Mouse (Mus musculus): ENCODE results near the gene Neil1. TPM values are rescaled to one million over a fixed set of nuclear protein-coding genes. Genes with fewer than 3 reads are reported as not detected.

The Neil1 gene
- polyA plus RNA-seq (2014; fragmentation: Nextera tagmentation; extraction: Ambion mirVana) = 6.1 and 7.4 TPM in 2 replicates

DNA sequence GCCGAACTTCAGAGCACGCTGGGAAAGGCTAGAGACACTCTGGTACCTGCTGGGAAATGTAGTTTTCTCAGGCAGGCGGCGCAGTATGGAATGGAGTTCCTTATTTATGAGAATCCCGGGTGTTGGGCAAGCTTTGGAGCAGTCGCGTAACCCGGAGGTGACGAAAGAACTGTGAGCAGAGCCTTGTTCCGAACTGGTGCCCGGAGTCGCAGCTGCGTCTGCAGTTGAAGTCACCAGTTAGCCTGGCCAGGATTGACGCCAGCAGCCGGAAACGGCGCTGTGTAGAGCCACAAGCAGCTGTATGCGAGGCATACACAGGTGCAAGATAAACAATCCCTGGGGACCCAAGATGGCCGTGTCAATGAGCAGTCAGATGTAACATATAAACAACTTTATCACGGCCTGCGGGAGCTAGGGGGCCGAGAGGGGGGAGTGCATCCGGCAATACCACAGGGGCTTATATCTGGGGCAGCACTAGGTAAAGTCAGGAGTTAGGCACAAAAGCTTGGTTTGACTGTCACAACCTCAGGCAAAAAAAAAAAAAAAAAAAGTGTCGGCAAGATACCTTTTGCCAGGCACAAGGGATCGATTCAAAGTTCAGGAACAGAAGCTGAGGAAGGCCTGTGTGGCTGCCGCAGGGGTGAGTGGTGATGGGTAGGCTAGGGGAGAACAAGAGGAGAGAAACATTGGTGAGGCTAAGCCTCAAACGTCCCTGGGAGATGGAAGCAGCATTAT lies at the start of gene Neil1:
TSS of gene Neil1 (minus strand) at position 162 of the 735 bp plus-strand sequence.
- Histone ChIP-seq H3K4me3 (replicated peaks; ENCODE audit: low read length) (peak within 1 kb of the TSS; percentile 45), H3K9me3 (ENCODE audit: control insufficient read depth, low read length) (no peaks in the 10 kb centered on the region), H3K27me3 (ENCODE audit: control insufficient read depth, insufficient read depth, low read length) (no peaks in the 10 kb centered on the region), H3K36me3 (replicated peaks; ENCODE audit: control insufficient read depth, insufficient read depth) (peaks cover 15% of the 10 kb centered on the region), H3K4me2 (replicated peaks) (peak within 1 kb of the TSS; percentile 61), H3K9ac (peak within 1 kb of the TSS; percentile 55), H3K4me1 (replicated peaks; ENCODE audit: control insufficient read depth, insufficient read depth, low read length) (peaks cover 18% of the 10 kb centered on the region), H3K27ac (peak within 1 kb of the TSS; percentile 87)
- peak; percentile 92 for ATAC-seq (ENCODE audit: low FRiP score)
- under 1% methylated on average over 27 of the region's 27 CpGs for WGBS
- DNase-seq (ENCODE audit: low spot score) = peak; percentile 90

DNA sequence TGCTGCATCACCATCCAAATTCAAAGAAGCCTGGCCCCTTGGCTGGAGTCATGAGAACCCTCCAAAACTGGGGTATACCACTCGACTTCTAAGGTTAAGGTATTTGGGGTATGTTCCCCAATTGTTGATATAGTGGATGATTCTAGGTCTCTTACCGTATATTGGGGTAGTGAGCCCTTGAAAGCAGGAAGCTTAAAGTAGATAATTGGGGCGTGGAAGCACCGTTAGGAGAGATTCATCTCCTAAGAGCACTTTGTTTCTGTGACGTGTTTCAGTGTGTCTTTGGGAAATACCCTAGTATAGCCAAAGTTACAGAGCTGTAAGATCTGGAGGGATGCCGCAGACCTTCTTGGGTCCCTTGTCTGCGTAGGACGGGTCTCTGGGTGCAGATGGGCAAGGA lies 49.3 kb upstream of the Neil1 start:
- Histone ChIP-seq H3K4me1 (replicated peaks; ENCODE audit: control insufficient read depth, insufficient read depth, low read length) (no peaks in the 10 kb centered on the region), H3K9ac (no peak overlapping the region)
- 82% methylated on average over 8 of the region's 8 CpGs for WGBS

GRCm38 (mm10) chr9:57196708-57197107 lies 48.6 kb upstream of the Neil1 start:
- H3K36me3 ChIP-seq (replicated peaks; ENCODE audit: control insufficient read depth, insufficient read depth) = no peaks in the 10 kb centered on the region

More for the DNA sequence above, 49.3 kb upstream of the Neil1 start:
- Histone ChIP-seq H3K27ac (no peak overlapping the region), H3K4me3 (replicated peaks; ENCODE audit: low read length) (no peak overlapping the region), H3K4me2 (replicated peaks) (no peak overlapping the region), H3K36me3 (replicated peaks; ENCODE audit: control insufficient read depth, insufficient read depth) (no peaks in the 10 kb centered on the region), H3K27me3 (ENCODE audit: control insufficient read depth, insufficient read depth, low read length) (no peaks in the 10 kb centered on the region), H3K9me3 (ENCODE audit: control insufficient read depth, low read length) (no peaks in the 10 kb centered on the region)
- DNase-seq (ENCODE audit: low spot score) = no peak
- no peak for ATAC-seq (ENCODE audit: low FRiP score)

GRCm38 (mm10) chr9:57168411-57168810 lies 20.3 kb upstream of the Neil1 start:
- Histone ChIP-seq H3K4me1 (replicated peaks; ENCODE audit: control insufficient read depth, insufficient read depth, low read length) (no peaks in the 10 kb centered on the region), H3K9ac (no peak overlapping the region), H3K27me3 (ENCODE audit: control insufficient read depth, insufficient read depth, low read length) (no peaks in the 10 kb centered on the region), H3K4me2 (replicated peaks) (no peak overlapping the region), H3K4me3 (replicated peaks; ENCODE audit: low read length) (no peak overlapping the region), H3K36me3 (replicated peaks; ENCODE audit: control insufficient read depth, insufficient read depth) (no peaks in the 10 kb centered on the region), H3K27ac (no peak overlapping the region), H3K9me3 (ENCODE audit: control insufficient read depth, low read length) (no peaks in the 10 kb centered on the region)
- WGBS = 80% methylated on average over 5 of the region's 5 CpGs
- ATAC-seq (ENCODE audit: low FRiP score) = no peak
- DNase-seq (ENCODE audit: low spot score) = no peak

More at GRCm38 (mm10) chr9:57196708-57197107, 48.6 kb upstream of the Neil1 start:
- no peak for DNase-seq (ENCODE audit: low spot score)
- H3K27me3 ChIP-seq (ENCODE audit: control insufficient read depth, insufficient read depth, low read length) = no peaks in the 10 kb centered on the region
- no peaks in the 10 kb centered on the region for H3K4me1 ChIP-seq (replicated peaks; ENCODE audit: control insufficient read depth, insufficient read depth, low read length)
- H3K27ac ChIP-seq = no peak overlapping the region
- WGBS = 73% methylated on average over 3 of the region's 3 CpGs
- ATAC-seq (ENCODE audit: low FRiP score) = no peak
- no peak overlapping the region for H3K4me3 ChIP-seq (replicated peaks; ENCODE audit: low read length)
- H3K9ac ChIP-seq = no peak overlapping the region
- H3K4me2 ChIP-seq (replicated peaks) = no peak overlapping the region
- no peaks in the 10 kb centered on the region for H3K9me3 ChIP-seq (ENCODE audit: control insufficient read depth, low read length)

DNA sequence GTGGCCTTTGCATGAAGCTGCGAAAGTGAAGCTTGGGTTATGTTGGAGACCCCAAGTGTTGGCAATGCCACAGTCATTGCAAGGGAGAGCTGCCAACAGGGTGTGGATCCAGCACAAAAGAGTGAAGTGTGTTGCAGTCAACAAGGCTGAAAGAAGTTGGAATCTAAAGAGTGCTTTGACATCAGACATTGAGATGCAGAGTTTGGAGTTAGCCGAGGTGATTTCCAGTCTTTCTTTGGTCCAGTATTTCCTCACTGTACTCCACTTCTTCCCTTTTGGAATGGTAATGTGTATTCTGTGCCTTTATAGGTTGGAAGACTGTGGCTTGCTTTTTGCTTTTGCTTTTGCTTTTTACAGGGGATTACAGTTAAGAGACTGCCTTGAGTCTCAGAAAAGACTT lies 18.1 kb upstream of the Neil1 start:
- Histone ChIP-seq H3K36me3 (replicated peaks; ENCODE audit: control insufficient read depth, insufficient read depth) (no peaks in the 10 kb centered on the region), H3K9ac (no peak overlapping the region), H3K4me2 (replicated peaks) (no peak overlapping the region), H3K4me3 (replicated peaks; ENCODE audit: low read length) (no peak overlapping the region), H3K27me3 (ENCODE audit: control insufficient read depth, insufficient read depth, low read length) (no peaks in the 10 kb centered on the region), H3K4me1 (replicated peaks; ENCODE audit: control insufficient read depth, insufficient read depth, low read length) (no peaks in the 10 kb centered on the region), H3K9me3 (ENCODE audit: control insufficient read depth, low read length) (no peaks in the 10 kb centered on the region), H3K27ac (no peak overlapping the region)
- no peak for ATAC-seq (ENCODE audit: low FRiP score)
- WGBS = 90% methylated on average over 2 of the region's 2 CpGs
- DNase-seq (ENCODE audit: low spot score) = no peak

DNA sequence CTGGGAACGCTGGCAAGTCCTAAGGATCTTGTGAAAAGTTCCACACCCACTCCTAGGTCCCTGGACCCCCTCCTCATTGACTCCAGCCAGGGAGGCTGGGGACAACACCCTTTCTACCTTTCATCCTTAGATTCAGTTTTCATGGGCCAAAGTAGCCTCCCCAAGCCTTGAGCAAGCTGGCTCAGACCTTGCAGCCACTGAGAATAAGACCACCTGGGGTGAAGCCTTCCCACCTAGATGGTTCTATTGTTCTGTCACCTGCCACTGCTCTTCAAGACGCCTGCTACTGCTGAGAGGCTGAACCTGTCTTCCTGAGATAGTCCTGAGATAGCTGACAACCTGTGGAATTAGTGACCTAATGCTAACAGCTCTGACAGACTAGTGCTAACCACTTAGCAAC lies 15.0 kb upstream of the Neil1 start:
- no peak overlapping the region for H3K4me2 ChIP-seq (replicated peaks)
- H3K9me3 ChIP-seq (ENCODE audit: control insufficient read depth, low read length) = no peaks in the 10 kb centered on the region
- no peak overlapping the region for H3K4me3 ChIP-seq (replicated peaks; ENCODE audit: low read length)
- no peaks in the 10 kb centered on the region for H3K36me3 ChIP-seq (replicated peaks; ENCODE audit: control insufficient read depth, insufficient read depth)
- DNase-seq (ENCODE audit: low spot score) (no peak), ATAC-seq (ENCODE audit: low FRiP score) (no peak)
- H3K9ac ChIP-seq = no peak overlapping the region
- H3K4me1 ChIP-seq (replicated peaks; ENCODE audit: control insufficient read depth, insufficient read depth, low read length) = no peaks in the 10 kb centered on the region
- no peak overlapping the region for H3K27ac ChIP-seq
- WGBS = 32% methylated on average over 2 of the region's 2 CpGs
- H3K27me3 ChIP-seq (ENCODE audit: control insufficient read depth, insufficient read depth, low read length) = no peaks in the 10 kb centered on the region

DNA sequence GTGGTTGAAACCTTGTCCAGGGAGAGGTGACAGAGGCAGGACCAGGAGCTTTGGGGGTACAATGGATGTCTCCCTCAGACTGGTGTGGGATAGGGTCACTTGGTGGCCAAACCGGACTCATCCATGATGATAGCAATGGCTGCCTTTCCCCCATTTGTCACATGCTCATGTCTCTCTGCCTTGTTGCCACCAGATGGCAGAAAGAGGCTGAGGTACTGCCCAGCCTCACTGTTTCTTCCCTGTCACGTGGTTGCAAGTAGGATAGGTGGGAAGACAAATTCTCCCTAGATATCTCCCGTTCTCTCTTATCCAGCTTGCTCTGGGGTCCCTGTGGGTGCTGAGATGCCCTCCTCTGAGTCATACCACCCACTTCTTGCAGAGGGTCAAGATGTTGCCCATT lies 14.4 kb upstream of the Neil1 start:
- H3K4me1 ChIP-seq (replicated peaks; ENCODE audit: control insufficient read depth, insufficient read depth, low read length) = peaks cover 2% of the 10 kb centered on the region
- no peak for ATAC-seq (ENCODE audit: low FRiP score)

GRCm38 (mm10) chr9:57158506-57158905 lies 10.4 kb upstream of the Neil1 start:
- Histone ChIP-seq H3K9me3 (ENCODE audit: control insufficient read depth, low read length) (no peaks in the 10 kb centered on the region), H3K9ac (peak overlapping the region; percentile 74), H3K4me3 (replicated peaks; ENCODE audit: low read length) (peak overlapping the region; percentile 69), H3K27me3 (ENCODE audit: control insufficient read depth, insufficient read depth, low read length) (no peaks in the 10 kb centered on the region), H3K4me1 (replicated peaks; ENCODE audit: control insufficient read depth, insufficient read depth, low read length) (peaks cover 12% of the 10 kb centered on the region), H3K27ac (peak overlapping the region; percentile 47), H3K4me2 (replicated peaks) (peak overlapping the region; percentile 69), H3K36me3 (replicated peaks; ENCODE audit: control insufficient read depth, insufficient read depth) (0 out of 2 replicates have a peak, but pooled peaks cover 14% of the 10 kb centered on the region)
- 30% methylated on average over 11 of the region's 11 CpGs for WGBS
- no peak for DNase-seq (ENCODE audit: low spot score)
- ATAC-seq (ENCODE audit: low FRiP score) = peak; percentile 8; the same call in 1 of the 2 replicates

More for the DNA sequence above, 14.4 kb upstream of the Neil1 start:
- peak; percentile 42 for DNase-seq (ENCODE audit: low spot score)
- no peak overlapping the region for H3K27ac ChIP-seq
- no peak overlapping the region for H3K4me3 ChIP-seq (replicated peaks; ENCODE audit: low read length)
- H3K27me3 ChIP-seq (ENCODE audit: control insufficient read depth, insufficient read depth, low read length) = no peaks in the 10 kb centered on the region
- no peak overlapping the region for H3K4me2 ChIP-seq (replicated peaks)
- H3K9me3 ChIP-seq (ENCODE audit: control insufficient read depth, low read length) = no peaks in the 10 kb centered on the region
- 32% methylated on average over 3 of the region's 3 CpGs for WGBS
- H3K36me3 ChIP-seq (replicated peaks; ENCODE audit: control insufficient read depth, insufficient read depth) = no peaks in the 10 kb centered on the region
- no peak overlapping the region for H3K9ac ChIP-seq

- ATAC-seq (ENCODE audit: low FRiP score) (peak; percentile 94), DNase-seq (ENCODE audit: low spot score) (peak; percentile 97)
- H3K27me3 ChIP-seq (ENCODE audit: control insufficient read depth, insufficient read depth, low read length) = no peaks in the 10 kb centered on the region
- H3K4me3 ChIP-seq (replicated peaks; ENCODE audit: low read length) = peak within 1 kb of the TSS; percentile 69
- H3K4me2 ChIP-seq (replicated peaks) = peak within 1 kb of the TSS; percentile 69
- WGBS = under 1% methylated on average over 24 of the region's 24 CpGs
- peak within 1 kb of the TSS; percentile 74 for H3K9ac ChIP-seq
- peak within 1 kb of the TSS; percentile 71 for H3K27ac ChIP-seq
- H3K4me1 ChIP-seq (replicated peaks; ENCODE audit: control insufficient read depth, insufficient read depth, low read length) = peaks cover 12% of the 10 kb centered on the region
- no peaks in the 10 kb centered on the region for H3K9me3 ChIP-seq (ENCODE audit: control insufficient read depth, low read length)
- 0 out of 2 replicates have a peak, but pooled peaks cover 14% of the 10 kb centered on the region for H3K36me3 ChIP-seq (replicated peaks; ENCODE audit: control insufficient read depth, insufficient read depth)
These were observed 9.9 kb upstream of the Neil1 start, which contains the start of gene Commd4 for GRCm38 (mm10) chr9:57158013-57158470. Gene Commd4 (minus strand): TSS chr9:57158331.
